Mouse (Mus musculus) urinary bladder, adult 2 months (tissue): ENCODE results near the gene Neurog2. TPM values are rescaled to one million over a fixed set of nuclear protein-coding genes. Genes with fewer than 3 reads are reported as not detected.

ENCODE experiments used
- DNase-seq: peaks from one replicate; pipeline ENCODE4 v3.0.0; 2022; ENCODE audit warnings: low spot score
- polyA plus RNA-seq: library from polyadenylated mRNA; depleted of rRNA; stranded (reverse); fragments of >200 nt; gene quantifications from 2 replicates; pipeline ENCODE4 v1.2.3, GENCODE M21; 2012; rRNA removed

The Neurog2 gene
- polyA plus RNA-seq, result not detected in 2 replicates

DNA sequence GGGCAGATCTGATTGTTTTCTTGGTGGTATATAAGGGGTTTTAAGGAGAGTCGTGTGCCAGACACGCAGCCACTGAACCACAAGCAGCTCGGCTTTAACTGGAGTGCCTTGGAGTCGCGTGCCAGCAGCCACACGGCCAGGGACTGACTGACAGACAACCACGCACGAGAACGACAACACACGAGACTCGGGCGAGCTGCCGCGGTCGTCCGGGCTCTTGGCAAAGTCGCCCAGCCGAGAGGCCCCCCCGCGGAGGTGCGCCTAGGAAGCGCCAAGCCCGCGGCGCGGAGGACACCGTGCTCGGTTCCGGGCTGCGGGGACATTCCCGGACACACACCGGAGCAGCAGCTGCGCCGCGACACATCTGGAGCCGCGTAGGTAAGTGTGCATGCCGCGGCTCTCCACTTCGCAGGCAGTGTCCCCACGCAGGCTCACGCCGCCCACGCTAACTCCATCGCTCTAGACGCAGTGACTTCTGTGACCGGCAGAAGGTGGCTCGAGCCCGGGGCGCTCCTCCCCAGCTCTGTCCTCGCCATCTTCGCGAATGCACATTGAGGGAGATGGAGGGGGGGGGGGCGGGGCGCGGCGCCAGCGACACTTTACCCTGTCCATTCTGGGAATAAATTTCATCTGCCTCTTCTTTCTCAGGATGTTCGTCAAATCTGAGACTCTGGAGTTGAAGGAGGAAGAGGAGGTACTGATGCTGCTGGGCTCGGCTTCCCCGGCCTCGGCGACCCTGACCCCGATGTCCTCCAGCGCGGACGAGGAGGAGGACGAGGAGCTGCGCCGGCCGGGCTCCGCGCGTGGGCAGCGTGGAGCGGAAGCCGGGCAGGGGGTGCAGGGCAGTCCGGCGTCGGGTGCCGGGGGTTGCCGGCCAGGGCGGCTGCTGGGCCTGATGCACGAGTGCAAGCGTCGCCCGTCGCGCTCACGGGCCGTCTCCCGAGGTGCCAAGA lies at the start of gene Neurog2:
Neurog2 (plus strand) TSS at position 56 of the 953 bp plus-strand sequence.
- no peak for DNase-seq

DNA sequence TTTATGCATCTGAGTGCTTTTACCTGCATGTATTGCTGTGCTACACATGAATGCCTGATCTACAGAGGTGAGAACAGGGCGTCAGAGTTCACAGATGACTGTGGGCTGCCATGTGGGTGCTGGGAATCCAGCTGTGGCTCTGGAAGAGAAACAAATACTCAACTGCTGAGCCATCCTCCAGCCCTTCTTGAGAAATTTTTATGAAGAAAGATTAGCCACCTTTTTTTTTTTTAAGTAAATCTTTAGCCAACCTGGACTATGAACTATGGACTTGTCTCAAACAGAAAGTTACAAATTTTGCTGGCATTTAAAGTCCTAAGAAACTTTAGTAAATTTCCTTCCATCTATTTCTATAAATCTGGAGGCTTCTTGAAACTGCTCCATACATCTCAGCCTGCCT lies 35.8 kb upstream of the Neurog2 start:
- no peak for DNase-seq

DNA sequence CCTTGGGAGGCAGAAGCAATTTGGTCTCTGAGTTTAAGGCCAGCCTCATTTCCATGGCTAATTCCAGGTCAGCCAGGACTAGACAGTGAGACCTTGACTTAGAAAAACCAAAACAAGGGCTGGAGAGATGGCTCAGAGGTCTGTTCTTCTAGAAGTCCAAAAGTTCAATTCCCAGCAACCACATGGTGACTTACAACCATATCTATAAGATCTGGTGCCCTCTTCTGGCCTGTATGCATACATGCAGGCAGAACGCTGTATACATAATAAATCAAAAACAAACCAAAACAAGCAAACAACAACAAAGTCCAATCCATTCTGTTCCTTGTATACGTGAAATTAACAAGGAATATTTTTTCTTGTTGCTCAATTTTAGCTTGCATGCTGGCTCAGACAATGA lies 24.8 kb upstream of the Neurog2 start:
- no peak for DNase-seq

DNA sequence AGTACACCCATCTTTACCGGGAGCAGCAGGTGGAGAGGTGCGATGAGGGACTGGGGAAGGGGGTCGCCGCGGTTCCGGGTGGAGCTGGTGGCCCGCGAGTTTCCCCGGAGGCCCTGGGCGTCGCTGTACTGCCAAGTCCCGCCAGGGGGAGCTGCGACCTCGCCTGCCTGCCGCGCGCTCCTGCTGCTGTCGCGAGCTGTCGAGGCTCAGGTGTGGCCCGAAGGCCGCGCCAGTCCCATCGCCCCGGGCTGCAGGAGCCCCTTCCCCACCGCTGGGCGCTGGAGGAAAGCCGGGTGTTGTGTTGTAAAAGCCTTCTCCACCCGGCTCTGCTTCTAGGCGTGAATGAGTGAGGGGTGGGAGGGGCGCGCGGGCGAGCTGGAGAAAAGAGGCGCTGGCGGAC lies 7.6 kb upstream of the Neurog2 start:
- DNase-seq, result peak; percentile 57

DNA sequence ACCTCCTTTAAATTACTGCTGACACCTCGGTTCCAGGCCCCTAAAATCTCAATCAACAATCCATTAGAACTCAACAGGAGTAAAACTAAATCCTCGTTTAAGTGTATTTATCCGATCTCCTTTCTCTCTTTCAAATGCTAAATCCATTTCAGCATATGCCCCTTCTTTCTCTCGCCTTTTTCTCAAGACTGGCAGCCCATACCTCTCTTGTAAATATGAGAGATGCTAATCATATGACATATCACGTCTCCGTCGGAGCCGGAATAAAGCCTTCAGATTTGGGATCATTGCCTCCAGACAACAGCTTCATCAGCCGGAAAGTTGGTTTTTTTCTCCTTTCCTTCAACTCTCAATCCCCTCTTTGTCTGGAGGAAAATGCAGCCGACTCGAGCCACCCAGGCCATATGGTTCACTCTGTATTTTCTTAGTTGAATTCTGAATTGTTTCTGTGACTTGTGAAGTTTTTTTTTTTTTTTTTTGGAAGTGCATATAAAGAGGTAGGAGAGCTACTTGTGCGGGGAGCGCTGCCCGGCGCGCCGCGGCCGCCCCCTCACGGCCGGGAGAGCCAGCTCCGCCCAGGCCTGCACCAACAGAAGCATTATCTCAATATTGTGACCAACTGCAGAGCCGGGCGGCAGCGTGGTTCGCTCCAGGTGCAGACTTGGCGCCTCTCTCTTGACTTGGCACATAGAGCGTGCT lies 7.1 kb upstream of the Neurog2 start:
- no peak for DNase-seq

DNA sequence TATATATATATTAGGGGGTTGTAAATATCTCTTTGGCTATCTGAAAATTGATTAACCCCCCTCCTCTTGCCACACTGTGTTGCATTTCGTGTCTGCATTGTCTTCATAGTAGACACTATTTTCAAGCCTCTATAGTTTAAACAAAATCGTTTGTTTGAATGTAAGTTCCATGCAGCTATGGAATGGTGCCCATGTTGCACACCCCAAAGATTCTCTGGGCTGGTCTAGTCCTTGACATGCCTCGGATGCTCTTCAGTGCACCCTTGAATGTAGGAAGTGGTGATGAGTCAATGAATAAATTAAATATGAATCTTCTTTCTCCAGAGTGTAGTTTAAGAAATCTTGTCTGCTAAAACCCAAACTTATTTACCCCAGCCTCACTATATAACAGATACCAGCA lies 6.4 kb upstream of the Neurog2 start:
- DNase-seq, result no peak

DNA sequence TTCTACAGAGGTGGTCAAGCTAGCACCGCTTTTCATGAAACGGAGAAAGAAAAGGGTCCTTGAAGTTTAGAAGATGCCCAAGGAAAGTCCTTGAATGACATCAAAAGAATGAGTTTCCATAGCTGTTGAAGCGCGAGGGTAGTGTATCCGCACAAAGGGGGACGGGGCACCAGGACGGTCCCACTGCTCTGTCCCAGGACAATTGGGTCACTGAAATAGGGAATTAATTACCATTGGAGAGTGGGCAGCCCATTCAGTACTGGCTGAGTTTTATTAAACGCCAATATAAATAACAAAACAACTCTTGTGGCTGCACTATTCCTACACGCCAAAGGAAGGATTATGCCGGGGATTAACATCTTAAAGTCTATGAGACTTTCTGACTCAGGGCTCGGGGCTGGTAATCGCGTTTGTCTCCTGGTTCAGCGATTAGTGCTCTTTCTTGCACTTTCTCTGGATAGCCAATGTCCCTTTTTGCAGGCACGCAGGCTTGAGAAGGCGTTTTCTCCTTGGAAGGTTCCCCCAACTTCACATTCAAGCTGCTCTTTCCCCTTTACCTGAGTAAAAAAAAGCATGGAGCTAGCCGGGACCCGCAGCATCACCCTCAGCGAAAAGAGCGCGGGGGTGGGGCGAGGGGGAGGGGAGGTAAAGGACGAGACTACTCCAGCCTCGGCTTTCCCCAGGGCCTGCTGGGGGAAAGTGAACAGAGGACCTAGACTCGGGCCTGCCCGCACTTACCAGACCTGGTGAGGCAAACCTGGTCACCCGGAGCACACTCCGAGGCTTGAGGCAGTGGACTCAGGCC lies 5.6 kb upstream of the Neurog2 start:
- DNase-seq, result no peak

DNA sequence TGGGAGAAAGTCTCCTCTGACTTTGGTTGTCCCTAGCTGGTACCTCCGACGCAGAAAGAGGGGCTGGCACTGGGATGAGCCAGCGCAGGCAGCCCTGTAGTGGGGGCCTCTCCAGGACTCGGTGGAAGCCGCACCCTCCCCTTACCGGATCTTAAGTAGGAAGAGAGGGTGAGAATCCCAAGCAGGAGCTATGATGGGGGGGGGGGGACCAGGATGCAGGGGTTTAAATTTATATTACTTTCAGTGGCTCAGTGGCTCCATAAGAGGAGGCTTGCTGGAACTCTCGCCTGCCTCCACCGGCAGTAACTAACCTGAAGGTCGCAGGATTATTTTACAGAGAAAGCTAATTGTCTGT lies 5.0 kb upstream of the Neurog2 start:
- no peak for DNase-seq

DNA sequence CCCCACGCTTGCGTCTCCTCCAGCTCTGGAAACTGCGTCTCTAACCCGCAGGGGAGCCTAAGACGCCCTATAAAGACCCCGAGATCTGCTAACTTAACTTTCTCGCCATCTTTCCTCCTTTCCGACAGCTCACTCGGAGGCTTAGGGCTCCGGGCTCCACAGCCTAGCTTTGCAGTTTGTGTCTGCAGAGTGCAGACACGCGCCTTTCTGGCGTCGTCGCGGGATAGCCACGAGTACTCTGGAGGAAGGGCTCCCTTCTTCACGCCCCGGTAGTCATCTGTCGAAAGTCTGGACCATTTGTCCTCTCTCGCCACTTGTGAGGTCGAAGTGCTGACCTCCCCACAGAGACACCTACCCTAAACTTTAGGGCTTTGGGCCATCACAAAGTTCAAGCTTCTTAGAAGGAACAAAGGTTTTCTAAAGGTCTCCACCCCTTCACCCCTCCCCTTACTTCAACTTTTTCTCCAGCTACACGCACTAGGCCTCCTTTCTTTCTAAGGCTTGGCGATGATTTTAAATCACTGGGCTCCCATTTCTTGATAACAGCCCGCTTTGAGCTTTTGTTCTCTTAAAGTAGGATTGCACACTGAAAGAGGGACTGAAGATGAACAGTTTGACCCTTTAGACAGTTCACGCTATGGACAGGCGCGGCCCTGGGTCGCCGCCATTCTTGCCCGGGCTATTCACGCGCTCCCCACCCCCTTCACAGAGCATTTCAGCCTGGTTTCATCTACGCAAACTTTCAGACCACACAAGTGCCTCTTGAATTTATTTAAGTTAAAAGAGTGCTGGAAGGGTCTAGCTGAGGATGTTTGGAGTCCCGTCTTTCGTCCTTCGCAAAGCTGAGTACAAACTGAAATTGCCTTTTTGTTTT lies 4.4 kb upstream of the Neurog2 start:
- DNase-seq, result no peak

DNA sequence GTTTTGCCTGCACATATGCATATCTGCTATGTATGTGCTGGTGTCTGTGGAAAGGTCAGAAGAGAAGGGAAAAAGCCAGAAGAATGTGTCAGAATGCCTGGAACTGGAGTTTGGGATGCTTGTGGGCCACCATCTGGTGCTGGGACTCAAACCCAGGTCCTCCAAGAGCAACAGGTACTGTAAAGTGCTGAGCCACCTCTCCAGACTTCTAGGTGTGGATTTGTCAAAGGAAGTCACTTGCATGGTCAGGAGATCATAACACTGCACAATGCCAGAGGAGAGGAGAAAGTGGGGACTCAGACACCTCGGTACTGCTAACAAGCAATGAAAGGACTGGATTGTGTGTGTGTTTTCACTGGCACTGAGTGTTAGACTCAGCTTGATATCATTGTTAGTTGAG lies 2.7 kb upstream of the Neurog2 start:
- DNase-seq, result no peak

DNA sequence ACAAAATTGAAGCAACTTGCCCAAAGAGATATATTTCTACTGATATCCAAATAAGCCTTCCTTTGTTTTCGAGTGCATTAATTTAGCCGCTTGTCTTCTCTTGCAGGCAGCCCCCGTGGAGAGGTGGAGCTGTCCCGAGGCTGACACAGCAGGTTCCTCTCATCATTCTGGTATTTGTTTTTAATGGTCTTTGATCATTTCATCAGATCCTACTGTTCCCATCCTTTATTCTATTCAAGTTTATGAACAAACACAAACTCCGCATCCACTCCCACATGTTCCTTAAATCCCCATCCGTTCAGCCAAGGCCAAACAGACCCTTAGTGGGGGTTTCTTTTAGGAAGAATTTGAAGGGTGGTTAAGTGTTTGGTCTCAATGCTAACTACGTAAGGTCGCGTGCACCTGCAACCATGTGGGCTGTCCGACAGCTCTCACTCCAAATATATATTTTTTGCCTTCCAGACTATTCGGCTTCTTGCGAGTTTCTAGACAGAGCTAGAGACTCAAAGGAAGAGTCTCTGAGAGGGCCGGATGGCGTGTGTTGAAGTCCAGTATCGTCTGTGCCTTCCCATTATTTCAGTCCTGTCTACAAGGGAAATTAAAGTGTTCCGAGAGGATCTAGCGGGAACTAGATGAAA lies 2.1 kb upstream of the Neurog2 start:
- DNase-seq, result no peak

DNA sequence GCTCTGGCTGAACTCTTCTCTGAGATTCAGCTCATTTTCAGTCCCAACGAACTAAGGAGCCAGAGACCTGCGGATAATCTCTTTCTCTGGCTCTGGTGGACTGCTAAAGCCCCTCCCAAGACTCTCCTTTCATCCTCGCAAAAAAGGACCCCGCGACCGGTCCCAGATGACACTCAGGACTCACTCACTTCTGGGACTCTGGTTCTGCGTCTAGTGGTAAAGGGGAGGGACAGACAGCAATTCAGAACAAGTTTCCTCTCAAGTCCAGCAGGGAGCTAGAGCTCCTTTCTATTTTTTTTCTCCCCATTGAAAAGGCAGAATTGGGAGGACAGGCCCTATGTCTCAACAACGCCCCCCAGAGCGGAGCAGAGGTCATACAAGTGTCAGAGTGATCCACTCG lies 1.4 kb upstream of the Neurog2 start:
- DNase-seq, result no peak

DNA sequence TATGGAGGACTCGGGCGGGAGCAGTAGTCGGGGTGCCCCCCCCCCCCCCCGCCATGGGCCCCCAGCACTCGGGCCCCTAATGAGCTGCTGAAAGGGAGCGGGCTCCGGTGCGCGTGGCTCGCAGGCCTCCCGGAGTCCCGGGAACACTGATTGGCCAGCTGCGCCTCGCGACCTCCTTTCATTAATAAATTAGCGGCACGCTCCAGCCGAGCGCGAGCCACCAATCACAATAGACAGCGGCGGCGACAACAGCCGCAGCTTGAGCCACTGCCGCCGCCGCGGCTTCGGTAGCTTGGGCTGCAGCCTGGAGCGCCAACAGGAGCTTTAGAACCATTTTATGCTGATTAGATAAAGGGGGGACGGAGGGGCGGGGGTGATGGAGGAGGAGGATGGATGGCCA lies 404 bp upstream of the Neurog2 start:
- no peak for DNase-seq

DNA sequence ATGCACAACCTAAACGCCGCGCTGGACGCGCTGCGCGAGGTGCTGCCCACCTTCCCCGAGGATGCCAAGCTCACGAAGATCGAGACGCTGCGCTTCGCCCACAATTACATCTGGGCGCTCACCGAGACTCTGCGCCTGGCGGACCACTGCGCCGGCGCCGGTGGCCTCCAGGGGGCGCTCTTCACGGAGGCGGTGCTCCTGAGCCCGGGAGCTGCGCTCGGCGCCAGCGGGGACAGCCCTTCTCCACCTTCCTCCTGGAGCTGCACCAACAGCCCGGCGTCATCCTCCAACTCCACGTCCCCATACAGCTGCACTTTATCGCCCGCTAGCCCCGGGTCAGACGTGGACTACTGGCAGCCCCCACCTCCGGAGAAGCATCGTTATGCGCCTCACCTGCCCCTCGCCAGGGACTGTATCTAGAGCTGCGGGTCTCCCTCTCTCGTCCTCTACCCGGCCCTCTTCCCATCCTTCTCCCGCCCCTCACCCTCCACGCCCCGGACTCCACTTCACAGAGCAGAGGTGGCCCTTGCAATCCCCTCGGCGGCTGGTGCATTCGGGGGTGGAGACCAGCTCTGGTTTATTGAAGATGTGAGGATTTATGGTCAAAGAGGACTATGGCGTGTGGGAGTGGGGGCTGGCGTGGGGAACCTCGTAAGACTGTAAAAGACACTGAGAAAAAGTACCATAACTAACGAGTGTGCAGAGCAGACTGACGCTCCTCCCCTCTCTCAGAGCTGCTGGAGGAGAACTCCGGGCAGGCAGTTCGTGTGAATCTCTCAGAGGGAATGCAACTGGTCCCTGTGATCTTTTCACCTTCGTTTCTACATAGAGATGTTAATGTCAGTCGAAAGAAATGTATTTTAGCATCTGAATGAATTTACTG lies 1.4 kb downstream of the Neurog2 start:
- peak; percentile 59 for DNase-seq

DNA sequence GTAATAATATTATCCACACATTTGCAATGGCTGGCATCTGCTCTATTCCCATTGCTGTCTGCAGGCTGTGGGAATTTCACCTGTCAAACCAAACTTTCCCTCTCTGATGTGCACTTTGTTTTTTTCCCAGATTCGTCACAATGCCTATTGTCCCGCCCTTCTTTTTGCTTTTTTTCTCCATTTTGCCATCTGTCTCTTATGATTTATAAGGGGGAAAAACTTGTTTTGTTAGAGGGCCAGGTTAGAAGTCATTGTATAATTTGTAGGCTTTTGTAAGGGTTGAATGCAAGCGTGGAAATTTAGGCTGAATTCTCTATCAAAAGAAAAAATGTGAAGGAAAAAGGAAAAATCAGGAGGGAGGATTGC lies 2.0 kb downstream of the Neurog2 start:
- no peak for DNase-seq

DNA sequence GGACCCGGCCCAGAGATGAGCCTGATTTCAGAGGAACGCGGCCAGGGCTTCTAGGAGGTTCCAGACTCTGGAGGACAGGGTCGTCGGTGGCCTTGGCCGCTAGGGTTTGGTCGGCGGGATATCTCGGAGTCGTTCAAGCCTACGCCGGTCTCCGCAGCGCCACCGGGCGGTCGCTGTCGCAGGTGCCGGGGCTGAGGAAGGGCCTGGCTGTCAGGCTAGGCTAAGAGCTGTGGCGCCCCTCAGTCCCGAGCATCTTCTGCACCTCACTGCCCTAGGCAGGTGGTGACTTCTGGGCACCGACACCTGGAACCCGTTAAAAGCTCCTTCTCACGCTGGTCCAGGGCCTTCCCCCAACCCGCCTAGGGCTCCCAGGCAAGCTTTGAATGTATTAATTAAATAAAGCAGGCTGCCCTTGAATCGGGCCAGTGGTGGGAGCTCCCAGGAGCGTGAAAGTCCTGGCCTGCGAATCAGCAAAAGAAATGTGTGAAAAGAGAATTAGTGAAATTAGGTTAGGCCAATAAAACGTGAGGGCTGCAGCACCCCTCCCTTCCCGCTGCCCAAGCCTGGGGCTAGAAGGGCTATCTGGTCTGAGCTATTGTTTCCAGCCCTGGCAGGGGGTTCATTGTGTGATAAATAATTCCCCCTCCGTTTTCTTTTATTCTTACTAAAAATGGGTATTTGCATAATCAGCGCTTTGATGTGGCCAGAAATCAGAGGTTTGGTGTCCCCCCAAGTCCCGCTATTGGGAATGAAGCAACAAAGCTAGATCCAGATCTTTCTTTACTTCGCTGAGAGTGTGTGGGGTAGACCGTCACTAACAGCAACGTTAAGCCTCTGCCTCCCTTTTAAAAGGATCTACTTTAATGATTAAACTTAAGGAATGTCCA lies 7.2 kb downstream of the Neurog2 start:
- no peak for DNase-seq

DNA sequence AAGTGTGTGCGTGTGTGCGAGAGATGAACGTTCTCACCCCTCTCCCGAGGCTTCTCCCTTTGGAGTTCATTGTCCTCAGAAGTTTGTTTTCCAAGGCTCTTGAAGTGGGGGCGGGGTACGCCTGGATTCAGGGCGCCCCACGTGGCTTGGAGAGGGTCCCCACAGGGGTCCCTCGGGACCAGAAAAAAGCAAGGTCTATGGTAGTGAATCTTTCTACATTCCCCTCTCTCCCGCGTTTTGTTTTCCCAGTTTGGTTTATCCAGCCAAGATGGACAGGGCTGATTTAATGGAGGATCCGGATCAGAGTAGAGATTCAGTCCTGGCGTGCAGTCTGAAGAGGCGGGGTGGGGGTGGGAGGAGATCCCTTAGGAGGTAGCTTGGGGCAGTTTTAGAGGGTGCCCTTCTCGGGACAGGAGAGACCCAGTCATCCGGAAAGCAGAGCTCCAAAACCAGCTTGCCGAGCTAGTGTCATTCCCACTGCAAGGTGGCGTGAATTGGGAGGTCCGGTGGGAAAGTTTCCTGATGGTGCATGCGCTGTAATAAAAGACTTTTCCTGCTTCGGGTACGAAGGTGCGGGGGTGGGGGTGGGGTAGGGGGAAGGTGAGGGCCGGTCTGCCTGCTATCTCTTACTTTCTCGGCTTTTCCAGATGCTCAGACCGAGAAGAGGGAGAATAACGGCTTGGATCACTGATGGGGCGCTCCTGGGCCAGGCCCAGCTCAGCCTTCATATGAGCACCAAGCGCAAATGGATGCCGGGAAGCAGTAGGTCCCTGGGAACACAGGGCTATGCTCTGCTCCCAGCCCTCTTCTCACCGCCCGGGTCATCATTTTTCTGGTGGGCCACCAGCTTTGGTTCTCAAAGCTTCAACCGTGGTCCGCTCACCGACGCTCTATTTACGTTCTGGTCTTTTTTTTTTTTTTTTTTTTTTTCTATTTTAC lies 8.1 kb downstream of the Neurog2 start:
- no peak for DNase-seq

DNA sequence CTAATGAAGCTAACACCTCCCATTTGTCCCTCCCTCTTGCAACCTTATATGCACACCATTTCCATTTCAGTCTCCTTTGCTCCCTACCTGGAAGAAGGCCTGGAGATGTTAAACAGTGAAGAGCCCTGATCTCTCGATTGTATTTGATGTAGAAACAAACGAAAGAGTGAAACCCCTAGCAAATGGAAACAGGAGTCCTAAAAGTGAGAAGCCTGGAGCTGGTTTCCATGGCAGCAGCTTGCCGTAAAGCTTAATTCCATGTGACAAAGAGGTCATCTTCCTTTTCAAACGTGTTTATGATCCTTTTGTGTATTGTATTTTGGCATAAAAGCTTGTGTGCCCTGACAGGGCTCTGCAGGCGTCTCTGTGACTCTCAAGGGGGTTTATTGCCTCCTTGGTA lies 9.3 kb downstream of the Neurog2 start:
- no peak for DNase-seq
